Mouse (Mus musculus): ENCODE measurements around the gene Echdc1. TPM values are rescaled to one million over a fixed set of nuclear protein-coding genes. Genes with fewer than 3 reads are reported as not detected.

Echdc1 gene
- polyA plus RNA-seq, 1 experiment from 2014 or later = 22.4 TPM

DNA sequence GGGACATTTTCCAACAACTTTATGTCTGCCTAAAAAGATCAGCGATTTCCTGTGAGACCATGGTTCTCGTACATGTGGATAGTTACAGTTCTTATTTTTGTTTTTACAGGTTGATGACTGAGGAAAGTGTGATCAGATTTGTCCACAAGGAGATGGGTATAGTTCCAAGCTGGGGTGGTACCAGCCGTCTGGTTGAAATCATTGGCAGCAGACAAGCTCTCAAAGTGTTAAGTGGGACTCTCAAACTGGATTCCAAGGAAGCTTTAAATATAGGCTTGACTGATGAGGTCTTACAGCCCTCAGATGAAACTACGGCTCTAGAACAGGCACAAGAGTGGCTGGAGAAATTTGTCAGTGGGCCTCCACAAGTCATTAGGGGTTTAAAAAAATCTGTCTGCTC is 31.3 kb downstream of the Echdc1 start:
- WGBS = 92% methylated on average over 4 of the region's 4 CpGs
- ATAC-seq = no peak
- peaks cover 14% of the 10 kb centered on the region for H3K36me3 ChIP-seq (ENCODE audit: control insufficient read depth, insufficient read depth)

GRCm38 (mm10) chr10:29346638-29347037 is 33.7 kb downstream of the Echdc1 start:
- Histone ChIP-seq H3K9me3 (ENCODE audit: control insufficient read depth, low read length) (no peaks in the 10 kb centered on the region), H3K36me3 (ENCODE audit: control insufficient read depth, insufficient read depth) (peaks cover 14% of the 10 kb centered on the region), H3K4me2 (ENCODE audit: low read length) (no peak overlapping the region), H3K4me3 (replicated peaks; ENCODE audit: low read length) (no peak overlapping the region), H3K27ac (ENCODE audit: low read length) (no peak overlapping the region), H3K27me3 (replicated peaks; ENCODE audit: control insufficient read depth, insufficient read depth, low read length) (no peaks in the 10 kb centered on the region), H3K9ac (replicated peaks; ENCODE audit: low read depth, low read length) (no peak overlapping the region), H3K4me1 (replicated peaks; ENCODE audit: control insufficient read depth, insufficient read depth, low read length) (no peaks in the 10 kb centered on the region)
- 95% methylated on average over 7 of the region's 7 CpGs for WGBS
- ATAC-seq = no peak

More for the DNA sequence above, 31.3 kb downstream of the Echdc1 start:
- Histone ChIP-seq H3K4me1 (replicated peaks; ENCODE audit: control insufficient read depth, insufficient read depth, low read length) (no peaks in the 10 kb centered on the region), H3K27me3 (replicated peaks; ENCODE audit: control insufficient read depth, insufficient read depth, low read length) (no peaks in the 10 kb centered on the region), H3K27ac (ENCODE audit: low read length) (no peak overlapping the region), H3K4me2 (ENCODE audit: low read length) (no peak overlapping the region), H3K4me3 (replicated peaks; ENCODE audit: low read length) (no peak overlapping the region), H3K9me3 (ENCODE audit: control insufficient read depth, low read length) (no peaks in the 10 kb centered on the region), H3K9ac (replicated peaks; ENCODE audit: low read depth, low read length) (no peak overlapping the region)

DNA sequence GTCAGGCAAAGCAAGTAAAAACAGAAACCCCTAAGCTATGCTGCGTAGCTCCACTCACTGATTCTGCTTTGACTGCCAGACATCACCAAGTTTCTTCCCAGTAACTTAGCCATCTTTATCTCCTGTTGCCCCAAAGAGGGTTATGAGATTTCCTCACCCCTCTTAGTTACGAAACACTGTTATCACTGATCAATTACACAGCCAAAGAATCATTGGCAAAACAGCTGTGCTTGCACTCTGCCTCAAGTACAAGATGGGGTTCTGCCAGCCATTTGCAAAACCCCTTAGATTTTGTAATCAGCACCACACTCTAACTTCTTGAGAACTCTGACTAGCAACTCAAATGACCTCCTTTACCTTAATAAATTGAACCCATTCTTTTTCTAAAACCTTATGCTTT is 38.5 kb downstream of the Echdc1 start:
- no peak overlapping the region for H3K4me2 ChIP-seq (ENCODE audit: low read length)
- peaks cover 10% of the 10 kb centered on the region for H3K36me3 ChIP-seq (ENCODE audit: control insufficient read depth, insufficient read depth)
- no peaks in the 10 kb centered on the region for H3K9me3 ChIP-seq (ENCODE audit: control insufficient read depth, low read length)
- H3K4me1 ChIP-seq (replicated peaks; ENCODE audit: control insufficient read depth, insufficient read depth, low read length) = peaks cover 3% of the 10 kb centered on the region
- no peak overlapping the region for H3K4me3 ChIP-seq (replicated peaks; ENCODE audit: low read length)
- WGBS = 94% methylated on average over 2 of the region's 2 CpGs
- ATAC-seq = no peak
- no peak overlapping the region for H3K27ac ChIP-seq (ENCODE audit: low read length)
- H3K27me3 ChIP-seq (replicated peaks; ENCODE audit: control insufficient read depth, insufficient read depth, low read length) = no peaks in the 10 kb centered on the region
- no peak overlapping the region for H3K9ac ChIP-seq (replicated peaks; ENCODE audit: low read depth, low read length)

DNA sequence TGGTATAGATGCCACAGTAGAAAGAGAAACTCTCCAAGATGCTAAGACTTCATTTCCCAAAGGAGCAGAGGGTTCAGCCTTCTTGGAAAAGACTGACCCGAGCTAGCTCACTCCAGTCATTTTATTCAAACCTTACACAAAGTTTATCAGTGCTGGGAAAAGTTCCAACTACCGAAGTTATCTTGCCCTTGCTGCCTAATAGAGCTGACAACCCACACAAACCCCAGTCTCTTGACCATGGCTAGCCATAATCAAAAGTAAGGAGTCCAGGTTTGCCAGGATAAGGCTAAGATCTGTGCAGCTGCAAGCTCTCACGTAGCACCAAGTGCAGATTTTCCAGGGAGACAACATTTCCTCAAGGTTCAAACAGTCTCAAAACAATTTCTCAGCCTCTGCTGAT is 39.6 kb downstream of the Echdc1 start:
- no peak overlapping the region for H3K4me2 ChIP-seq (ENCODE audit: low read length)
- 79% methylated on average over 3 of the region's 3 CpGs for WGBS
- H3K4me3 ChIP-seq (replicated peaks; ENCODE audit: low read length) = no peak overlapping the region
- H3K9me3 ChIP-seq (ENCODE audit: control insufficient read depth, low read length) = no peaks in the 10 kb centered on the region
- peaks cover 14% of the 10 kb centered on the region for H3K4me1 ChIP-seq (replicated peaks; ENCODE audit: control insufficient read depth, insufficient read depth, low read length)
- no peaks in the 10 kb centered on the region for H3K27me3 ChIP-seq (replicated peaks; ENCODE audit: control insufficient read depth, insufficient read depth, low read length)
- no peak overlapping the region for H3K9ac ChIP-seq (replicated peaks; ENCODE audit: low read depth, low read length)
- peaks cover 3% of the 10 kb centered on the region; the same call in 1 of the 2 replicates for H3K36me3 ChIP-seq (ENCODE audit: control insufficient read depth, insufficient read depth)
- H3K27ac ChIP-seq (ENCODE audit: low read length) = no peak overlapping the region
- ATAC-seq = no peak

- Histone ChIP-seq H3K27me3 (replicated peaks; ENCODE audit: control insufficient read depth, insufficient read depth, low read length) (no peaks in the 10 kb centered on the region), H3K9me3 (ENCODE audit: control insufficient read depth, low read length) (no peaks in the 10 kb centered on the region), H3K27ac (ENCODE audit: low read length) (no peak overlapping the region), H3K4me2 (ENCODE audit: low read length) (no peak overlapping the region), H3K4me1 (replicated peaks; ENCODE audit: control insufficient read depth, insufficient read depth, low read length) (peaks cover 18% of the 10 kb centered on the region), H3K9ac (replicated peaks; ENCODE audit: low read depth, low read length) (no peak overlapping the region), H3K4me3 (replicated peaks; ENCODE audit: low read length) (no peak overlapping the region), H3K36me3 (ENCODE audit: control insufficient read depth, insufficient read depth) (peaks cover 2% of the 10 kb centered on the region; the same call in 1 of the 2 replicates)
- peak; percentile 57 for ATAC-seq
- 53% methylated on average over 7 of the region's 7 CpGs for WGBS
These were observed 41.2 kb downstream of the Echdc1 start for GRCm38 (mm10) chr10:29354183-29354582.

GRCm38 (mm10) chr10:29361095-29361463 is 48.1 kb downstream of the Echdc1 start:
- H3K27me3 ChIP-seq (replicated peaks; ENCODE audit: control insufficient read depth, insufficient read depth, low read length) = no peaks in the 10 kb centered on the region
- WGBS = 0% methylated on average over 6 of the region's 6 CpGs
- peaks cover 24% of the 10 kb centered on the region for H3K4me1 ChIP-seq (replicated peaks; ENCODE audit: control insufficient read depth, insufficient read depth, low read length)
- H3K4me3 ChIP-seq (replicated peaks; ENCODE audit: low read length) = peak overlapping the region; percentile 93
- peak overlapping the region; percentile 93 for H3K9ac ChIP-seq (replicated peaks; ENCODE audit: low read depth, low read length)
- H3K9me3 ChIP-seq (ENCODE audit: control insufficient read depth, low read length) = no peaks in the 10 kb centered on the region
- no peak for ATAC-seq
- peak overlapping the region; percentile 65 for H3K4me2 ChIP-seq (ENCODE audit: low read length)
- H3K27ac ChIP-seq (ENCODE audit: low read length) = peak overlapping the region; percentile 98
- no peaks in the 10 kb centered on the region for H3K36me3 ChIP-seq (ENCODE audit: control insufficient read depth, insufficient read depth)

- peak overlapping the region; percentile 66 for H3K4me2 ChIP-seq (ENCODE audit: low read length)
- H3K27ac ChIP-seq (ENCODE audit: low read length) = peak overlapping the region; percentile 98
- ATAC-seq = peak; percentile 95
- H3K4me1 ChIP-seq (replicated peaks; ENCODE audit: control insufficient read depth, insufficient read depth, low read length) = peaks cover 22% of the 10 kb centered on the region
- no peaks in the 10 kb centered on the region for H3K9me3 ChIP-seq (ENCODE audit: control insufficient read depth, low read length)
- peak overlapping the region; percentile 93 for H3K4me3 ChIP-seq (replicated peaks; ENCODE audit: low read length)
- no peaks in the 10 kb centered on the region for H3K36me3 ChIP-seq (ENCODE audit: control insufficient read depth, insufficient read depth)
- peak overlapping the region; percentile 93 for H3K9ac ChIP-seq (replicated peaks; ENCODE audit: low read depth, low read length)
- H3K27me3 ChIP-seq (replicated peaks; ENCODE audit: control insufficient read depth, insufficient read depth, low read length) = no peaks in the 10 kb centered on the region
- under 1% methylated on average over 69 of the region's 100 CpGs for WGBS
These were observed 48.7 kb downstream of the Echdc1 start for GRCm38 (mm10) chr10:29361464-29362196.

DNA sequence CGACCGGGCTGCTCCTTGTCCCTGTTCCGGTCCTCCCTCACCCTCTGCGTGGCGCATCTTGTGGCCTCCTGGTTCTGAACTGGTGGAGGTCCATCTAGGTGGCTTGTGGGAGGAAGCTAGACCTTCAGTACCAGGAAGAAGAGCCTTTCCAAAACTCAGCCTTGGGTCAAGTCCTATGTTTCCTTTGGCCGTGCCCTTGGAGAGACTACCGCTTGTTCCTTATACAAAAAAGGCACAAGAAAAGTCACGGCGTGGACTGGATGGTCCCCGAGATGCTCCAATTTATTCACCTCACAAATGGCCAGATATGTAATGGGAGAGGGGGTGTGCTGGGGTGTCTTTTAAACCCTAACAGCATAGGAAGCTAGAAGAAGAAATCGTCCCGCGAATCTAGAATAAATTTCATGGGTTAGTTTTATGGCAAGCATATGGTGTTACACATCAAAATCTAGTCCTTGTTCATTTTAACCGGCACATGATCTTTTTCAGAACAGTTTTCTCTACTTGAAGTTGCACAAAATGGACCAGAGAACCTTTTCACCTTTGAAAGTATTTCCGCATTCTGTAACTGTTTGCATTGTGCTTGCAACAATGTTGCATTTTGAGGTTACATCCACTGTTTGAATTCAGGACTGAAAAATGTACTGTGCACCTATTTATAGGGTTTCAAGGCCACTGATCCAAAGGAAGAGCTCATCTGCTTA is 49.4 kb downstream of the Echdc1 start, which contains the start of gene Rnf146:
Gene Rnf146 (minus strand): TSS at position 246 of the 704 bp plus-strand sequence.
- Histone ChIP-seq H3K9ac (replicated peaks; ENCODE audit: low read depth, low read length) (peak within 1 kb of the TSS; percentile 93), H3K27ac (ENCODE audit: low read length) (peak within 1 kb of the TSS; percentile 98), H3K4me3 (replicated peaks; ENCODE audit: low read length) (peak within 1 kb of the TSS; percentile 93), H3K4me1 (replicated peaks; ENCODE audit: control insufficient read depth, insufficient read depth, low read length) (peaks cover 15% of the 10 kb centered on the region), H3K9me3 (ENCODE audit: control insufficient read depth, low read length) (no peaks in the 10 kb centered on the region), H3K4me2 (ENCODE audit: low read length) (peak within 1 kb of the TSS; percentile 66), H3K36me3 (ENCODE audit: control insufficient read depth, insufficient read depth) (no peaks in the 10 kb centered on the region), H3K27me3 (replicated peaks; ENCODE audit: control insufficient read depth, insufficient read depth, low read length) (no peaks in the 10 kb centered on the region)
- no peak for ATAC-seq
- 7% methylated on average over 15 of the region's 15 CpGs for WGBS

- H3K36me3 ChIP-seq (ENCODE audit: control insufficient read depth, insufficient read depth) = no peaks in the 10 kb centered on the region
- no peaks in the 10 kb centered on the region for H3K9me3 ChIP-seq (ENCODE audit: control insufficient read depth, low read length)
- WGBS = 55% methylated on average over 5 of the region's 5 CpGs
- no peak overlapping the region for H3K9ac ChIP-seq (replicated peaks; ENCODE audit: low read depth, low read length)
- ATAC-seq = peak; percentile 70
- no peaks in the 10 kb centered on the region for H3K27me3 ChIP-seq (replicated peaks; ENCODE audit: control insufficient read depth, insufficient read depth, low read length)
- H3K4me3 ChIP-seq (replicated peaks; ENCODE audit: low read length) = no peak overlapping the region
- no peak overlapping the region for H3K27ac ChIP-seq (ENCODE audit: low read length)
- H3K4me1 ChIP-seq (replicated peaks; ENCODE audit: control insufficient read depth, insufficient read depth, low read length) = no peaks in the 10 kb centered on the region
- H3K4me2 ChIP-seq (ENCODE audit: low read length) = no peak overlapping the region
These were observed 61.1 kb downstream of the Echdc1 start for GRCm38 (mm10) chr10:29374065-29374464.
